Mouse (Mus musculus) monocyte, adult 2 months (primary cell): ENCODE measurements around the gene Lmf1.

Experiments
- DNase-seq, 2 experiments: peaks; one replicate each; pipeline ENCODE4 v3.0.0; 2022; ENCODE audit warnings: low spot score in 2 of 2, low read depth in 1 of 2

The Lmf1 gene

DNA sequence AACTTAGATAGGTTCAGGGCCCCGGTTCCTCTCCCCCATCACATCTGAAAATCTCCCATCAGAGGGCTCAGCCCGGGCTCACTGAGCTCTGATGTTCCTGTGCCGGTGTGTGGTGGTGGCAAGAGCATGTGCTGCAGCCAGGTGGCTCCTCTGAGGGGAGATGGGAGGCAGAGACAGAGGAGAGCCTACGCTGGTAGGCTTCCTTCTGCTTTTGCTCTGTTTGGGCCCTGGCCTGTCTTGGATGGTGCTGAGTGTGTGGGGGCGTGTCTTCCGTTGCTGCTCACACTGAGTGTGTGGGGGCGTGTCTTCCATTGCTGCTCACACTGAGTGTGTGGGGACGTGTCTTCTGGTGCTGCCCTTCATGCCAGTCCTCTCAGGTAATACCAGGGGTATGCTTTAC, 23.5 kb downstream of the Lmf1 start:
- no peak for DNase-seq

DNA sequence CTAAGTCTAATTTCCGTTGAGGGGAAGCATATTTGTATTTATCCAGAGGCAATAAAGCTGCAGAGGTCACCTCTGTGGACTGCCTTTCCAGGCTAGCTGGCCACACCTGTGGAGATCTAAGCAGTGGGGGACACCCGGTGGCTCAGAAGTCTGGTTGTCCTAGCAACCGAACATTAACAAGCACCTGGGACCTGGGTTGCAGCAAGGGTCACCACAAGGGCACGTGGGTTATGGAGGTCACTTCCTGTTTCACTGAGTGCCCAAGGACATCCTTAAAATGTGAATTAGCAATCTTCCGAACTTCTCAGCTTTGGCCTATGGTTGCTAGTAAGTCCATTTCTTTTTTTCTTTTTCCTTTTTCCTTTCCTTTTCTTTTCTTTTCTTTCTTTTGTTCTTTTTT, 25.3 kb downstream of the Lmf1 start:
- DNase-seq, result no peak

DNA sequence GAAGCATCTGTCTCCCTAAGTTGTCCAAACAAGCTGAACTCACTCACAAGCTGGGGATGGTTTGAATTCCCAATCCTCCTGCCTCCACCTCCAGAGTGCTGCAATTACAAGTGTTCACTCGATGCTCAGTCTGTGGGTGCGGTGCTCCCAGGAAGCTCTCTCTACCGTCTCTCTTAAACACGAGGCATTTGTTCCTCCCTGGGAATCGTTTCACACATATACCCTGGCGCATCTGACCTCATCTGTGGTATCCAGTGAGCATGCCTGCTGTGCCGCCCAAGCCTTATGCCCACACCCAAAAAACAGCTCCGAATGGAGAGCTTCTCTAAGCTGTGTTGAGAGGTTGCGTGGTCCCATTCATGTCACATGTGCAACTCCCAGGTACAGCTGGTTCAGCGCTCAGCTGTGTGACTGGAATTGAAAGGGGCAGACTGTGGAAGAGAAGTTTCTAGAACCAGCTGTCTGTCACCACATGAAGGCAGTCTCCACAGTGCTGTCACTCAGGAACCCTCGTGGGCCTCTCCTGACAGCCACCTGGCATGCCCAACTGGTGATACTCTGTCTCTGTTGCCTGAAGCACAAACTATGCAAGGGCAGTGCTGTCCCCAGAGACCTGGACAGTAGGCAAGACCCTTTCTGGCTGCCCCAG, 29.4 kb downstream of the Lmf1 start:
- no peak for DNase-seq

DNA sequence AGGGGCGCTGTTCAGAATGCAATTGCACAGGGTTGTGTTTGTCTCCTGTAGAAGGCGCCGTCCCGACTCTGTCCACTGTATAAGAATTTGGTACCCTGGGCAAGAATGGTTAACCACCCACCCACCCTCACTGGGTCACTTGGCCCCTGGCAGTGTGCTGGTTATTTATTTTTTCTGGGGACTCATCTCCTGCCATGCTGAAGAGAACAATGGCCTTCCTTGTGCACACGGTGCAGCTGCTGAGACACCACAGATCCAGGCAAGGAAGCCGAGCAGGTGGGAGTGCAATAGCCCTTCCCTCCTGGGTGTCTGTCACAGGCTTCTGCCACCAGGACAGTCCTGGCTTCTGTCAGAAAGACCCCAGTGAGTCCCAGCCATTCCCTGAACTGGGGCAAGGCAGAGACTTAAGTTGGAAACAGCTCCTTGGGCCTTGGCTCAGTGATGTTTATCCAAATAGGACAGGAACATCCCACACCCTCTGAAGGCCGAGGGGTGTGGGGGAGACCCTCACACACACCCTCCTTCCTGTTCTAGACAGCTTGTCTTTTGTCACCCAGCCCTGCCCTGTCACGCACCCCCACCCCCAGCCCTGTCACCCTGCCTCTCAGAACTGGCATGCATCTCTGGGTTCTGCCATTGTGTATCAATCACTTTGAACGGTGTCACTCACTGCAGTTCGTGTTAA, 30.1 kb downstream of the Lmf1 start:
- DNase-seq, result no peak

DNA sequence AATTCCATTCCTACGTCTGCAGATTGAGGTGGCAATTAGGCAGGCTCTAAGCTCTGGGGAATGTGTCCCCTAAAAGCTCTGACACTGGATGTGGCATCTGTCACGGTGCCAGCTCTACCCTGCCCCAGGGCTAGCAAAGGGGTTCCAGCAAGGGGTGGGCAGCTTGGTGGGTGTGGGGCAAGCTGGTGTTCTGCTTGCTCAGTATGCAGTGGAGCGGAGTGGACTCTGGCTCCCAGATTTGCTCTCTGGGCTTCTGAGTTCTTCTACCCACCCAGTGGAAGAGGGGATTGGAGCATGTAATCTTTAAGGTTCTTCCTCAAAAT, 30.6 kb downstream of the Lmf1 start:
- no peak for DNase-seq

DNA sequence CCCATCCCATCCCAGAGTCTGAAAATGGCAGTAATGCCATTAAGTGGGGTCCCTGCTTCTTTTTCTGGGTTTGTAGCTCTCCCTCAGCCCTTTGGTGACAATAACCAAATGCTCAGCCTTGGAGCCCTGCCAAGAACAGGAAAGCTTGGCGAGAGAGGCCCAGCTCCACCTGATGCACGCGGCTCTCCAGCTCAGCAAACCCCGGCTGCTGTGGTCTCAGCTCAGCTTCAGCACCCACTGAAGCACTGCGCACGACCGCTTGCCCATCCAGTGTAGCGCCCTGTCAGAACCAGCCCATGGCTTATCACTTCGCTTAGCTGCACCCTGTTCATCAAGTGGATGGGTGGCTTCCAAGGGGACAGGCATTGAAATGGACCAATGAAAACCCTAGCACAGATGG, 31.3 kb downstream of the Lmf1 start:
- DNase-seq, result no peak

DNA sequence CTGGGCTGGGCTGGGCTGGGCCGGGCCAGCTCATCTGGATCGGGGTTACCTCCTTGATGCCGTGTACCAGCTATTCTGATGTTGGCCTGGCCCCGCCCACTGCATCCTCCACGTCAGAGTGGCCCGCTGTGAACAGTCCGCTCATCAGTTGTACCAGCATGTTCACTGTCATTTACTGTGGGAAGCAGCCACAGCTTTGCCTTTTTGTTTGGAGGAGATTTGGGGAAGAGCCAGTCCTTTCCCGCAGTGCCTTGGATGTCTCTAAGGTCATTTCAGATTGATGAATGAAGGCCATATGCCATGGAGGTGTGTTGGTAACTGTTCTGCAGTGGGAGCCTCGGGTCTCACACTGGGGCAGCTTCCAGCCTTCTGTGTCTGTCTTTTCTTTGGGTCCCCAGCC, 33.7 kb downstream of the Lmf1 start:
- DNase-seq, result no peak

DNA sequence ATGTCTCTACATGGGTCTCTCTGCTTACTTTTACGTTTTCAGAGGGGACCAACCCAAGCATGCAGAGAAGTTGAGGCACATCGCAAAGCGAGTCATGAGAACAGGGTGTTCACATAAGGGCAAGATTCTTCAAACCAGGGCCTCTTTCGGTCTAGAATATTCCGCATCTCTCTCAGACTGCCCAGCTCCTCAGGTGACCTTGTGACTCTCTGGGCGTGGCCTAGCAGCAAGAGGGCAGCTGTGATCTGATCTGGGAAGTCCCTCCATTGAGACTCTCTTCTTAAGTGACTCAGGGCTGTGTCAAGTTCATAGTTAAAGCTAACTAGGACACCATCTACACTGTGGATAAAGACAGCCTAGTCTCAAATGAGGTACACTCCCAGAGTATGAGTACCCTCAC, 34.4 kb downstream of the Lmf1 start:
- no peak for DNase-seq

DNA sequence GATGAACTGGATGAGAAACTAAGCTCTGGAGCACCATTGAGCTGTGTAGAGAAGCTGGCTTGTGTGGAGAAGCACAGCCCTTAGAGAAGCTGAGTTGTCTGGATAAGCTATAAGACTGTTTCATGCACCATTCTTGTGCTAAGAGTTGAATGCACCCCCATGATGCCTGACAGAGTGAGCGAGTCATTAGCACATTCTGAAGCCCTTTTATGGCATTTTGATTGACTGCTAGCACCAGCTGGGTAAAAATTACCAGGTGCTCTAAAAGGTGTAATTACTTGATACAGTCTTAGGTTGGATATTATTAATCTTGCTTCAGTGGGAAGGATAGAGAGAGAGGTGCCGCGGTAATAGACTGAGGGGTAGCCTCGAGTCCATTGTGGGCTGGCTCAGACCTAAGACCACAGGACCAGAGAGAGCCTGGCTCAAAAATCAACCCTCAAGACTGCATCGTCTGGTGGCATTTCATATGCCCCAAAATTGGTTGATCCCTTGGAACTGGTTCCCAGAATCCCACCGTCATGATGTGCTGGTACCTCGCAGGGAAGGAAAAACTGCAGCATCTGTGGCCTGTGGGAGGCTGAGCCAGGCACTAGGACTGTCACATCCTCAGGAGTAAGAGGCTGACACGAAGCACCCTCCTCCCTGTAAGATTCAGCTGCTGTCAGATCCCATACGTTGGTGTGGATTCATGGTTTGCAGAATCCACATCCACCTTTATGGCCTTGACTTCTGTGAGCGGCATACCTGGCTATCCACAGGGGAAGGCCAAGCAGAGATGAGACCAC, 36.0 kb downstream of the Lmf1 start:
- no peak for DNase-seq

DNA sequence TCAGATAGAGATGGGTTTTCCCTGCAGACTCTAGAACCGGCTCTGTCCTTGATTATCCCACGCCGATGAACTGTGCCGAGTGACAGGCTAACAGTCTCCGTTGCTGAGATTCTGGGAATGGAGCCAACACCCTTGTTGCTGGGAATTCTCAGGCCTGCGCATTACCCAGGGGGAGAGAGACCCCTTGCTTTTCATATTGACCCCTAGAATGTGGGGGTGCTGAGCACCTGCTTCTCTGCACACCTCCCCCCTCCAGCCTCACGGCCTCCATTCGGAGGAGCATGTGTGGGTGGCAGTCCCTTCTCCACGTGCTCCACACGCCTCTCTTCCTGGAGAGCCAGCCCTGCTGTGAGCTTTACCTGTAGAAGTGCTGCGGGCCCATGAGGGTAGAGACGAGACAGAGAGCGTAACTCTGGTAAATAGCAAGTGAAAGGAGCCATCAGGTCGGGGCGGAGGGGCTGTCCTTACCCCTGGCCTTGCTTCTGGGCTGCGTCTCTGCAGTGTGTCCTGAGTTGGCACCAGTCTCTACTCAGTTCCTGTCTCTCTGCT, 39.7 kb downstream of the Lmf1 start:
- no peak for DNase-seq

DNA sequence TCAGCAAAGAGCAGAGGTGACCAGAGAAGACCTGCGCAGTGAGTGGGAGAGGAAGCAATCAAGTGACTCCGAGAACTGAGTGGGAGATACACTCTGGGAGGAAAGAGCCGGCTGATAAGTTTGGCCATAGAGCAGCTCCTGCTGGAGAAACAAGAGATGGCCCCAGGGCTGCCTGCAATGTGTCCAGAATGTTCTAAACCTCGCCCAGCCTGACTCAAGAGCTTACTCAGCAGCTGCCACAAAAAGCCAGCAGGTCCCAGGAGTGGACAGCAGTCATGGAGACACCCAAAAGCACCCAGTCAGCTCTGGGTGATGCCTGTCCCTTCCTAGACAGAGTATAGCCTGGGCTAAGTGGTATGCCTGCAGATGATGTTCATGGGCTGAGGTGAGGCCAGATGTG, 44.6 kb downstream of the Lmf1 start:
- no peak for DNase-seq

DNA sequence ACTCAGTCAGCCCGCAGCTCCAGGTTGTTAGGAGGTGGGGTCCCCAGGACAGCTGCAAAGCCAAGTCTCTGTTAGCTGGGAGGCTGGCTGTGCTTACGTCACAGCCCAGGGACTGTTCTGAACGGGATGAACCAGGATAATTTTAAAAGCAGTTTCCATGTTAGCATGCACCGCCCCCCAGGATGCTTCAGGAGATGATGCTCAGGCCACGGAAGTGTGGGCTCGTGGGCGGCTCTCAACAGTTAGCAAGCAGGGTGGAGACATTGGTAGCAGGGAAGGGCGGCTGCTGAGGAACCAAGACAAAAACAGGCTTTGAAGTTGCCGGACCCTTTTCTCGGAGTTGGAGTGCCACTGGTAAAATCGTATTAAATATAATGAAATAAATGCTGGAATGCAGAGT, 45.0 kb downstream of the Lmf1 start:
- DNase-seq, result no peak

DNA sequence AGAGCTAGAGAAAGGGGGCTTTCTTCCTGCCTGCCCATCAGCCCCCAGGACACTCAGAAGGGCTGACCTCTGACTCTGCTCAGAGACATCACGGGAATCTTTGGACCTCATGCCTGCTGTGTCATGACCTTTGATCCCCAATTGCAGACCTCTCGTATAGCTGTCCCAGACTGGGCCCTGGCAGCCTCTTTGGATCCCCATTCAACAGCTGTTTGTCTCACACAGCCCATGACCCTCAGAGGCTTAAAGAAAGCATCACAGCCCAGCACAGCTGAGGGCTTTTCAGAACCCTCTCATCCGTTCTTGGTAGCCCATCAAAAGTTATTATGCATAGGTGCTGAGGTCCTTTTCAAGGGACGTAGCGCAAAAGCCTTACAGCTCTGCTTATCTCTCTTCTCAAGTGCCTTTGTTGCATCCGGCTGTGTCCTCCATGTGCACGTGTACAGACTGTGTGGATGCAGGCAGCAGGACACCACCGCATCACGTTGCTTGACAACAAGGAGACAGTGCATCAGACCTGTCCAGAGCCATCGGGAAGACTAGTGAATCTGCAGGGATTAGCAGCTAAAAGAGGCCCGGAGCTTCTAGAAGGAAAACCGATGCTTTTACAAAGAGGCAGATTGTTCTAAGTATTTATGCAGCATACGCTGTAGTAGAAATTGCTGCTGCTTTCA, 45.7 kb downstream of the Lmf1 start:
- no peak for DNase-seq

DNA sequence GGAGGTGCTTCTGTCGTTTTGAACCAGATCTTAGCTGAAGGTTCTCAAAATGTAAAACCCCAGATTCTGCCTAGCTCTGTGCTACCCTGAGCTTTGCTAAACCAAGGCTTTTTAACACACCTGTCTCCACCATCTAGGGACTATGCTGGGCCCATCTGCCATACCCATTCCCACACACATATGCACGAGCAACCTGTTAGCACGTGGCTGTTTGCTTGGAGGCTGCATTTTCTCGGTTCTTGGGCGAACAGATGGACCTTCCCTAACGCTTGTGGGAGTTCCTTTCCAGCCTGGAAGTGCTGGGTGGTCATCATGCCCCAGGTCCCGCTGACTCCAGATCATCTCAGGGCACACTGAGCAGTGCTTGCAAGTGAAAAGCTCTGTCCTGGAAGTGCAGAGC, 46.4 kb downstream of the Lmf1 start:
- DNase-seq, result no peak

DNA sequence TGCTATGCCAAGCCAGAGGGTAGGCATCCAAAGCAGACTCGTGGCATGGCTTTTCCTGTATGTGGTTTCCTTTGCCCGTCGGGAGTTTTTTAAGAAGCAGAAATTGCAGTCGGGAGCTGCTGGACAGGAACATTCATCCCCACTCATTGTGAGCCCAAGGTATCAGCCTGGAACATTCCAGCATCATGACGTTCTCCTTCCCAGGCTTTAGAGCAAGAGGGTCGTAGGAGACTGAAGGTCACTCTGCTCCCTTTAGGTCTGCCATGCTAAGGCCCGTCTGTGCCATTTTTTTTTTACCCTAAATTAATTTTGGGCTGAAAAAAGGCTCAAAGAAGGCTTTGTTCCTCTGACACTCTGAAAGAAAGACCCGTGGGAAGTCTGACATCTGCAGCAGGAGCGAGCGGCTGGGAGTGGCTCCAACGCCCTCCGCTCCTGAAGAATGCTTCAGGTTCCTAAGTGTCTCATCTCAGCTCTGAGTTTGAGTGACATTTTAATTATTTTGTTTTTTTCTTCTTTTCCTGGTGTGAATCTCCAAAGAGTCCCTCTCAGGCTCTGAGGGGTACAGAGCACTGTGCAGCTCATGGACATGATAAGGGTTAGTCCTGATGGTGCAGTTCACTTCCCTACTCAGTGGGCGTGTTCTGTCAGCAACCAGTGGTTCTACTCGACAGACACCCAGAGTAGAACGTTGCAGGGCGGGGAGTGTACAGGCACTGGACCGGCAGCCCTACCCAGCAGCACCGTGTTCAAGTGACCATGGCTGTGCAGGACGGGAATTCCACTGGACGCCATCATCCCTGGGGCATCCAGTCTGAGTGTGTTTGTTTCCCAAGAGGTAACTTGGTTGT, 47.5 kb downstream of the Lmf1 start:
- DNase-seq, result no peak

DNA sequence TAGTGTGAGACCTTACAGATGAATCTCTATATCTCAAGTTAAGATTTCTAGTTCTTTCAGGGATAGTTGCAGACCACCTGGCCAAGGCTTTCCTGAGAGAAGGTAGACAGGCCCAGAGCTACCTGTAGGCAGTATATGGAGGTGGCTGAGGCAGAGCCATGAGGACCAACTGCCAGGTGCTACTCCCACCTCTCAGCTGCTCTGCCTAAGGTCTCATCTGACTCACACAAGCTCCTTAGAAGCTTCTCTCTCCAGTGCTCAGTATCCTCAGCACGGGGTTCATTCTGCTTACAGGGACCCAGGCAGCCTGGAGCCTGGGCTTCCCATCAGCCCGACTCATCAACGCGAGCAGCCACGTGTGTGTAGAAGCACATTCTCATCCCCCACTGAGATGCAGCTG, 51.4 kb downstream of the Lmf1 start:
- DNase-seq, result no peak

DNA sequence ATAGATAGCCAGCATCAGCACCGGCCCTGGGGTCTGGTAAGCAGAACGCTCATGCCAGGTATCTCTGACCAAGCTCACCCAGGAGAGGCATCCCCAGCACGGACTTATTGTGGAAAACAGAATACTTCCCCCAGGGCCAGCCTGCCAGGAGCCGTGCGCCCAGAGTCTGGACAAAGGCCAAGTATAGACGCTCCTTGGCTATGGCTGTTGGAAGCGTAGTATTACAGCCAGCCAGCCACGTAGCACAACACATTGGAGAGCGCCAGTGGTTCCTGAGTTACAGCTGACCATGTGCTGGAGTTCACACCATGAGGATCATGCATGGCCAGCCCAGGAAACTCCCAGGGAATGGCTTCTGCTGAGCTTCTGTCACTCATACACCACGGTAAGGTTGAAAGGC, 55.2 kb downstream of the Lmf1 start:
- DNase-seq, result no peak

DNA sequence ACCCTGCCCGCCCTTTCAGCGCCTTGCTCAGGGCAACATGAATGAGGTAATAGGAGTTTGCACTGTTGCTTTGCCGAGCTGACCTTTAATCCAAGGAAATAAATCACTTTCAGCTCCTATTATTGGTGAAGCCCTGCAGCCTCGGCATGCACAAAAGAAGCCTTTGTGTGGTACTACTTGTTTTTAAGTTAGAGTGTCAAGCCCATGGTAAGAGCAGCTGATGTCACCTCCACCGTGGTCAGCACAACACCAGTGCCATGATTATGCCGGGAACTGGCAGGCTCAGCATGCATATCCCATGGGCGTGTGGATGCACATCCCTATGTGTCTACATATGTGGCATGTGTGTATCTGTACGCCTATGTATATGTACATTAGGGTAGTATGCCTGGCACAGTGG, 56.5 kb downstream of the Lmf1 start:
- DNase-seq, result no peak

DNA sequence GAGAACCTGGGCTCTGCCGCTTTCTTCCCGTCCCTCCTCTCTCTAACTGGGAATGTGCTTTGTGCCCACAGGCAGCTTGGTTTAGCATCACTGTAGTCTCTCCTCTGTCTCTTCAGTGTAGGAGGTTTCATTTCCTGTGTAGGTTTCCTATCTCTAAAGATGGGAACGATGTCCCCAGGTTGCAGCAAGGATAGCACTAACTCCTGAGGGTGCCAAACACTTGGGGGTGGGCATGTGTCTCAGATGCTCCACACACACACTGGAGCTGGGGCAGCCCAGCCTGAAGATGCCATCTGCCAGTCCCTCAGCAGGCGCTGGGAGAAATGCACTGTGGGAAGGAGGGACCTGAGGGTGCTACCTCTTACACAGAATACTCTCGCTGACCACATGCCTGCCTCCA, 56.9 kb downstream of the Lmf1 start:
- DNase-seq, result no peak

DNA sequence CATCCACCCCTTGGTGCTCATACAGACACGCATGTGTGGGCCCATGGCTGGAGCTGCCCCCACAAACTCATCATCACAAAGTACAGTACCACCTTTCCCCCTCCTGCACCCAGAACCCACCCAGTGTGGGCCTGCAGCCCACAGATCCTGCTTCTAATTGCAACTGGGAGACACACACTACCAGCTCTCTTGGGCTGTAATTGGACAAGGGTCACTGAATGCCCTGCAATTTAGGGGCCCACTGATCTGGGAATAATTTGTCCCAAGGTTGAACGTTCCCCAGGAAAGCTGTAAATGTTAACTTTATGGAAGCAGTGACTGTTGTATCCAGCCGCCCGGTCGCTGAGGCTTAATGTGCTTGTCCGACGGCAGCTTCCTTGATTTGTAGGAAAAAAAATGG, 59.1 kb downstream of the Lmf1 start:
- no peak for DNase-seq

DNA sequence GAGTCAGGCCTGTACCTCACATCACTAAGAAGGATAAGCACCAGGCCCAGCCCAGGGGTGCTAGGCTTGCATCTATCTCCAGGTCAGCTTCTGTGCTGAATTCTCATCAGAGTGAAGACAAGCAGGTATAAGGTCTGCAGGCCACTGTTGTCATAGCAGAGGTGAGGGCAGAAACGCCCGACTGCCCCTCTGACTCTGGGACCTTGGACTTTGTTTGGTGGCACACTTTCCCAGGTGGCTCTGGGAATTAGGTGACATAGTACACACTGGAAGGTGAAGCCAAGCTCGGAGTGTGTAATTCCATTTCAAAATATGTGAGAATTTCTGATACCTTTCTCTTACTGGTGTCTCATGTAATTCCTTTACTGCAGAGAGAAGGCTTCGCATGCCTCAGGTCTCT, 59.6 kb downstream of the Lmf1 start:
- no peak for DNase-seq
